Mouse (Mus musculus) kidney, adult 2 months (tissue): ENCODE measurements around the gene Exosc10. TPM values are rescaled to one million over a fixed set of nuclear protein-coding genes. Genes with fewer than 3 reads are reported as not detected.
A peak's percentile ranks its signal among the peaks of the same experiment; 100 is the strongest.

ENCODE experiments used
- DNase-seq: peaks from one replicate; pipeline ENCODE4 v3.0.0; 2021
- H3K27ac ChIP-seq: fragments of 200-500 bp; 2 replicates; pipeline ENCODE4 v1.5.1; 2012; ENCODE audit warnings: low read depth, low read length, control low read depth, inconsistent platforms; ENCODE audit not compliant: insufficient read depth
- H3K27me3 ChIP-seq: fragments of 200-500 bp; replicated peaks from 2 replicates; pipeline ENCODE4 v1.6.1; 2012; ENCODE audit warnings: mild to moderate bottlenecking, moderate library complexity, low read length, inconsistent platforms; ENCODE audit not compliant: control insufficient read depth, insufficient read depth
- H3K36me3 ChIP-seq: fragments of 200-500 bp; 2 replicates; pipeline ENCODE4 v1.6.1; 2012; ENCODE audit warnings: mild to moderate bottlenecking, moderate library complexity, low read length, inconsistent platforms; ENCODE audit not compliant: control insufficient read depth, insufficient read depth
- H3K4me1 ChIP-seq: fragments of 200-500 bp; 2 replicates; pipeline ENCODE4 v1.6.1; 2011; ENCODE audit warnings: low read length; ENCODE audit not compliant: control insufficient read depth, insufficient read depth
- H3K4me3 ChIP-seq: fragments of 200-500 bp; 2 replicates; pipeline ENCODE4 v1.5.1; 2011; ENCODE audit warnings: mild to moderate bottlenecking, low read depth, low read length, control low read depth; ENCODE audit not compliant: insufficient read depth
- CTCF ChIP-seq: fragments of 200-500 bp; conservative IDR thresholded peaks from 2 replicates; pipeline ENCODE4 v1.5.1; 2011; ENCODE audit warnings: low read depth, mild to moderate bottlenecking, control low read depth, low read length, moderate library complexity, mixed read lengths; ENCODE audit not compliant: insufficient read depth, insufficient read length
- POLR2A ChIP-seq: fragments of 200-500 bp; IDR thresholded peaks from one replicate; pipeline ENCODE4 v1.6.1; 2011; ENCODE audit warnings: low read depth, low read length, control low read depth
- WGBS: fragments of 180-500 bp; shearing (Covaris S2); methylation state at CpG from one replicate; pipeline ENCODE4 v1.1.7; 2018; 5-methylcytosine and 5-hydroxymethylcytosine counted together
- polyA plus RNA-seq: library from polyadenylated mRNA; depleted of rRNA; stranded (reverse); fragments of >200 nt; gene quantifications from 2 replicates; pipeline ENCODE4 v1.2.3, GENCODE M21; 2012; rRNA removed

Exosc10 gene
- polyA plus RNA-seq = 21.8 TPM in 2 replicates

- DNase-seq = peak; percentile 90
- TF ChIP-seq CTCF (no peak), POLR2A (no peak)
- Histone ChIP-seq H3K36me3 (peaks cover 2% of the 10 kb centered on the region; the same call in 1 of the 2 replicates), H3K27me3 (no peaks in the 10 kb centered on the region), H3K27ac (peak within 1 kb of the TSS; percentile 72), H3K4me3 (peak within 1 kb of the TSS; percentile 89), H3K4me1 (peaks cover 2% of the 10 kb centered on the region; the same call in 1 of the 2 replicates)
- WGBS = under 1% methylated on average over 63 of the region's 63 CpGs
Measured at GRCm38 (mm10) chr4:148558297-148559000, at the start of gene Exosc10. TSS of gene Exosc10 (plus strand) at chr4:148558429.

GRCm38 (mm10) chr4:148509450-148510084 lies 48.7 kb upstream of the Exosc10 start:
- peaks cover 16% of the 10 kb centered on the region; the same call in 1 of the 2 replicates for H3K4me1 ChIP-seq
- peak overlapping the region; percentile 58; the same call in 1 of the 2 replicates for H3K27ac ChIP-seq
- no peaks in the 10 kb centered on the region; the same call in 1 of the 2 replicates for H3K36me3 ChIP-seq
- WGBS = 69% methylated on average over 8 of the region's 8 CpGs
- no peak overlapping the region for H3K4me3 ChIP-seq
- DNase-seq = peak; percentile 34
- no peaks in the 10 kb centered on the region for H3K27me3 ChIP-seq
- TF ChIP-seq CTCF (no peak), POLR2A (no peak)

GRCm38 (mm10) chr4:148510691-148511090 lies 47.5 kb upstream of the Exosc10 start:
- 86% methylated on average over 4 of the region's 4 CpGs for WGBS
- TF ChIP-seq CTCF (no peak), POLR2A (no peak)
- peaks cover 16% of the 10 kb centered on the region; the same call in 1 of the 2 replicates for H3K4me1 ChIP-seq
- no peak overlapping the region for H3K27ac ChIP-seq
- no peaks in the 10 kb centered on the region; the same call in 1 of the 2 replicates for H3K36me3 ChIP-seq
- H3K4me3 ChIP-seq = no peak overlapping the region
- no peaks in the 10 kb centered on the region for H3K27me3 ChIP-seq
- DNase-seq = no peak

- DNase-seq = no peak
- Histone ChIP-seq H3K27ac (no peak overlapping the region; the same call in 1 of the 2 replicates), H3K4me1 (peaks cover 16% of the 10 kb centered on the region; the same call in 1 of the 2 replicates), H3K4me3 (no peak overlapping the region), H3K36me3 (no peaks in the 10 kb centered on the region; the same call in 1 of the 2 replicates), H3K27me3 (no peaks in the 10 kb centered on the region)
- TF ChIP-seq POLR2A (no peak), CTCF (no peak)
- WGBS = 75% methylated on average over 4 of the region's 4 CpGs
Measured at GRCm38 (mm10) chr4:148511334-148511733, 46.9 kb upstream of the Exosc10 start.

DNA sequence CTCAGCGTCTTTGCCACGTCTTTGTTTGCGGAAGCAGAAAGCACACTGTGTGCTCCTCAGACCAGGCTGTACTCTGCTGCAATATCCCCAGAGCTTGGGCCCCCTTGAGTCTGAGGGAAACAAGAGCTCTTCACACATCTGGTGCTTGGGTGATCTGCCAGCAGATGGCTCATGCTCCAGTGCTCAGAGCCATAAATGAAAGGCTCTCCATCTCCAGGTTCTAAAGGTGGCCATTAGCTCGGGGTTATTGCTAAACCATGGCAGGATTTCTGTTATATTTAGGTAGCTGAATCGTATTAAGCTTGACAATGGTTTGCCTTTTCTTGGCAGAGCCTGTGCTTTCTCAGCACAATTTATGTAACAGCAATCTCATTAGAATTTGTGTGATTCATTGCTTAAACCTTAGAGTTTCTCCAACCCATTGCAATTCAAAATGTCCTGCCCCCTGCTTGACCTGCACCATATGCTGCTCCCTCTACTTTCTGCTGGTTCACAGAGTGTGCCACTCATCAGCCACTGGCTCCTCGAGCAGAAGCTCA lies 45.1 kb upstream of the Exosc10 start:
- H3K27me3 ChIP-seq = no peaks in the 10 kb centered on the region
- peaks cover 24% of the 10 kb centered on the region; the same call in 1 of the 2 replicates for H3K4me1 ChIP-seq
- peak overlapping the region; percentile 34 for H3K27ac ChIP-seq
- H3K4me3 ChIP-seq = no peak overlapping the region
- no peaks in the 10 kb centered on the region; the same call in 1 of the 2 replicates for H3K36me3 ChIP-seq
- TF ChIP-seq CTCF (no peak), POLR2A (no peak)
- WGBS = 31% methylated on average over 6 of the region's 6 CpGs
- DNase-seq = peak; percentile 83

- WGBS = 70% methylated on average over 2 of the region's 2 CpGs
- no peaks in the 10 kb centered on the region for H3K27me3 ChIP-seq
- H3K36me3 ChIP-seq = no peaks in the 10 kb centered on the region; the same call in 1 of the 2 replicates
- H3K4me3 ChIP-seq = no peak overlapping the region
- peaks cover 21% of the 10 kb centered on the region; the same call in 1 of the 2 replicates for H3K4me1 ChIP-seq
- H3K27ac ChIP-seq = no peak overlapping the region
- TF ChIP-seq CTCF (peak; percentile 55), POLR2A (no peak)
- peak; percentile 84 for DNase-seq
Measured at GRCm38 (mm10) chr4:148515313-148515712, 42.9 kb upstream of the Exosc10 start.

DNA sequence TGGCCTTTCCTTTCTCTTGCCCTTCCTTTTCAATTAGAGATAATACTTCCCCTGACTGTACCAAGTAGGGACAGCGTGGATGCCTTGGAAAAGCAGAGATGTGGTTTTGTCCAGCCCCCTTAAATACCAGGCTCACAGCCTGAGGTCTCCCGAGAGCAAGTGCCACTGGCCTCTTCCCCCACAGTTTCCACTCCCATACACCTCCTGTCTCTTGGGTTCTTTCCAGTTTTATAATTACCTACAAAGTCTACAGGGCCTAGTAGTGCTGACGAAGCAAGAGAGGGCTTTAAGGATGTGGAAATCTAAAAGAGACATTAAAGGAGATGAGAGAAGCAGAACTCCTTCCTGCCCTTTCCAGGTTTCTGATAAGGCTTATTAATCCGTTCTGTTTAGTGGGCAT lies 40.4 kb upstream of the Exosc10 start:
- no peaks in the 10 kb centered on the region; the same call in 1 of the 2 replicates for H3K36me3 ChIP-seq
- 40% methylated on average over 4 of the region's 4 CpGs for WGBS

More for the DNA sequence above, 40.4 kb upstream of the Exosc10 start:
- TF ChIP-seq CTCF (no peak), POLR2A (no peak)
- Histone ChIP-seq H3K4me3 (no peak overlapping the region), H3K27me3 (no peaks in the 10 kb centered on the region), H3K4me1 (peaks cover 15% of the 10 kb centered on the region; the same call in 1 of the 2 replicates), H3K27ac (0 out of 2 replicates have a peak overlapping the region, but pooled peaks have one; percentile 14)
- peak; percentile 64 for DNase-seq
